ENCODE assay signal across 8 mouse cellular contexts in genomic region chr4:126532827-126533728, GRCm38 (mm10). TPM values are rescaled to one million over a fixed set of nuclear protein-coding genes. Genes with fewer than 3 reads are reported as not detected.
A peak's percentile ranks its signal among the peaks of the same experiment; 100 is the strongest.
DNase-seq lines count a peak whose midpoint lies in the region; ATAC-seq and TF ChIP-seq lines count a peak whose summit lies in the region.

Gene Ago4, minus strand, starts transcription at chr4:126533472.

- peaks cover 17% of the 10 kb centered on the region for H3K4me1 ChIP-seq in hindbrain, embryonic 14.5 days (replicated peaks; ENCODE audit: control insufficient read depth, insufficient read depth, low read length)

- H3K9me3 ChIP-seq in hindbrain, embryonic 14.5 days (ENCODE audit: control insufficient read depth, low read length): no peaks in the 10 kb centered on the region

- H3K4me2 ChIP-seq in hindbrain, embryonic 14.5 days (replicated peaks): peak within 1 kb of the TSS; percentile 86

- H3K9ac ChIP-seq in hindbrain, embryonic 14.5 days: peak within 1 kb of the TSS; percentile 78

- peak within 1 kb of the TSS; percentile 86 for H3K27ac ChIP-seq in gastrocnemius, adult 2 months
- H3K27ac ChIP-seq in hindbrain, embryonic 14.5 days: peak within 1 kb of the TSS; percentile 81

- peak within 1 kb of the TSS; percentile 98 for H3K4me3 ChIP-seq in gastrocnemius, adult 2 months
- peak within 1 kb of the TSS; percentile 78 for H3K4me3 ChIP-seq in hindbrain, embryonic 14.5 days (replicated peaks; ENCODE audit: low read length)

- H3K36me3 ChIP-seq in hindbrain, embryonic 14.5 days (replicated peaks; ENCODE audit: control insufficient read depth, insufficient read depth): no peaks in the 10 kb centered on the region

- ATAC-seq in hindbrain, embryonic 14.5 days (ENCODE audit: low FRiP score): peak; percentile 93

- no peaks in the 10 kb centered on the region for H3K27me3 ChIP-seq in hindbrain, embryonic 14.5 days (ENCODE audit: control insufficient read depth, insufficient read depth, low read length)

- intact Hi-C loops in gastrocnemius, adult 2 months (cut with DNase I): no loop called here

- WGBS in hindbrain, embryonic 14.5 days: under 1% methylated on average over 101 of the region's 120 CpGs

- no peak for TF ChIP-seq CTCF in gastrocnemius, adult 2 months (IDR thresholded peaks at IDR 0.05)

- DNase-seq in adrenal gland, adult 8-10 months: peak; percentile 24
- peak; percentile 33 to 76 for DNase-seq in cerebellum, postnatal 36 days
- DNase-seq in gastrocnemius, adult 2 months: peak; percentile 82
- DNase-seq in hindbrain, embryonic 14.5 days (ENCODE audit: low spot score): peak; percentile 79
- DNase-seq in left cerebral cortex, adult 8-10 months (ENCODE audit: low spot score in 2 of 2): peak; percentile 10 to 49
- DNase-seq in lung, postnatal 4 days: peak; percentile 74 to 89
- DNase-seq in retina, postnatal 7 days (ENCODE audit: low read depth, low spot score): peak; percentile 65
- no peak for DNase-seq in natural killer cell, adult 2 months (ENCODE audit: low spot score in 2 of 2)

RNA-seq across cellular contexts. Expression of gene Ago4, which starts in this region (rescaled TPM):
- total RNA-seq in adrenal gland, adult 8-10 months (2022): 1 to 10 TPM; 4.9 to 9.2 (median 7.6) TPM
- total RNA-seq in gastrocnemius, adult 2 months (2021): 1 to 10 TPM; 4.5 to 8.4 TPM
- 8.8 and 9.8 TPM in 2 replicates for polyA plus RNA-seq in hindbrain, embryonic 14.5 days (2014; fragmentation: Nextera tagmentation; extraction: Ambion mirVana)
- total RNA-seq in left cerebral cortex, adult 8-10 months (2022): 1 to 10 TPM; 7.1 to 8.8 (median 7.7) TPM

Comparison
In these comparisons a context has a peak if more than half of its experiments do, and no peak if none do; other contexts are left out.
1. DNase-seq: peak in adrenal gland, adult 8-10 months (single experiment), cerebellum, postnatal 36 days (2 of 2), gastrocnemius, adult 2 months (single experiment), hindbrain, embryonic 14.5 days (single experiment), left cerebral cortex, adult 8-10 months (2 of 2), lung, postnatal 4 days (2 of 2) and retina, postnatal 7 days (single experiment); none in natural killer cell, adult 2 months (0 of 2).